Mouse (Mus musculus) left cerebral cortex, adult 11 months (tissue): ENCODE results near the gene Slc25a18.

Experiments
- DNase-seq: peaks from one replicate; pipeline ENCODE4 v3.0.0; 2022; ENCODE audit warnings: low spot score

Gene Slc25a18

GRCm38 (mm10) chr6:120841754-120842153 lies 68.4 kb downstream of the Slc25a18 start:
- DNase-seq, result no peak
